Mouse (Mus musculus) neural tube, embryonic 14.5 days (tissue): Measurements from ENCODE around the gene Cd28. TPM values are rescaled to one million over a fixed set of nuclear protein-coding genes. Genes with fewer than 3 reads are reported as not detected.

Source experiments
- ATAC-seq: fragments of 200-750 bp; cut with Nextera tagmentation; 2 replicates; pipeline ENCODE4 v1.8.0; 2017; ENCODE audit warnings: low read depth, mild to moderate bottlenecking, moderate TSS enrichment, moderate library complexity
- H3K27ac ChIP-seq: fragments of 300-500 bp; sonication (generic); 2 replicates; pipeline ENCODE4 v1.5.1; 2014; ENCODE audit warnings: low read depth, mild to moderate bottlenecking, control low read depth, low read length, moderate library complexity, mixed read lengths
- H3K27me3 ChIP-seq: fragments of 300-500 bp; sonication (generic); 2 replicates; pipeline ENCODE4 v1.6.1; 2014; ENCODE audit warnings: low read length; ENCODE audit not compliant: control insufficient read depth, insufficient read depth
- H3K36me3 ChIP-seq: fragments of 300-500 bp; sonication (generic); 2 replicates; pipeline ENCODE4 v1.6.1; 2014; ENCODE audit warnings: low read length, mixed read lengths; ENCODE audit not compliant: control insufficient read depth, insufficient read depth
- H3K4me1 ChIP-seq: fragments of 300-500 bp; sonication (generic); 2 replicates; pipeline ENCODE4 v1.6.1; 2014; ENCODE audit warnings: low read length; ENCODE audit not compliant: control insufficient read depth, insufficient read depth
- H3K4me2 ChIP-seq: fragments of 300-500 bp; sonication (generic); 2 replicates; pipeline ENCODE4 v1.6.1; 2014; ENCODE audit warnings: mild to moderate bottlenecking, low read depth, low read length, control low read depth
- H3K4me3 ChIP-seq: fragments of 300-500 bp; sonication (generic); 2 replicates; pipeline ENCODE4 v1.5.1; 2014; ENCODE audit warnings: low read depth, low read length, control low read depth, mixed read lengths
- H3K9ac ChIP-seq: fragments of 300-500 bp; sonication (generic); replicated peaks from 2 replicates; pipeline ENCODE4 v1.6.1; 2014; ENCODE audit warnings: low read depth, mild to moderate bottlenecking, control low read depth, low read length, mixed read lengths
- H3K9me3 ChIP-seq: fragments of 300-500 bp; sonication (generic); 2 replicates; pipeline ENCODE4 v1.6.1; 2016; ENCODE audit warnings: low read length; ENCODE audit not compliant: control insufficient read depth
- WGBS: fragments of 180-500 bp; shearing (Covaris S2); extraction: QIAGEN DNeasy Blood & Tissue Kit; methylation state at CpG from one replicate; pipeline ENCODE4 v1.1.7; 2014; 5-methylcytosine and 5-hydroxymethylcytosine counted together
- polyA plus RNA-seq: library from polyadenylated mRNA; unstranded; fragments of >200 nt; fragmentation: Nextera tagmentation; extraction: Ambion mirVana; gene quantifications from 2 replicates; pipeline ENCODE4 v1.2.1, GENCODE M21; 2014

Gene Cd28
- polyA plus RNA-seq, 1 experiment from 2014 or later, result 0.04 TPM

DNA sequence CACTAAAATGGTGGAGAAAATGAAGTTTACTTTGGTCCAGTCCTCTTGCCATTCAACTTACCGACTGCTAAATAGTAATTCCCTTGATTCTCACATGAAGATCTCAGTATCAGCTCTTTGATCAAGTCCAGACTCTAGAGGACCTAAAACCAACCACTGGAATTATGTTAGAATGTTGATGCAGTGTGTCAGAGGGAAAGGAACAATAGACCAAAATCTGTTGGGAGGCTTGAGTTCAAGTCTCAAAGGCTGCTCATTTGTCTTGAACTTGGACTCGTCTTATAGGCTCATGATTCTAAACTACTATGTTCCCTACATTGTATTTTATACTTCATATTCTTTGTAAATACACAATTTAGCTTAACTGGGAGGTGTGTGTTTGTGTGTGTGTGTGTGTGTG lies 41.0 kb downstream of the Cd28 start:
- Histone ChIP-seq H3K27me3 (no peaks in the 10 kb centered on the region), H3K27ac (no peak overlapping the region), H3K4me3 (no peak overlapping the region), H3K4me1 (no peaks in the 10 kb centered on the region), H3K9me3 (no peaks in the 10 kb centered on the region), H3K4me2 (no peak overlapping the region), H3K9ac (no peak overlapping the region), H3K36me3 (no peaks in the 10 kb centered on the region)
- 92% methylated on average over 2 of the region's 2 CpGs for WGBS
- ATAC-seq, result no peak

GRCm38 (mm10) chr1:60758226-60758625 lies 41.6 kb downstream of the Cd28 start:
- 97% methylated on average over 1 of the region's 1 CpGs for WGBS
- Histone ChIP-seq H3K4me3 (no peak overlapping the region), H3K9me3 (no peaks in the 10 kb centered on the region), H3K4me1 (no peaks in the 10 kb centered on the region), H3K36me3 (no peaks in the 10 kb centered on the region), H3K4me2 (no peak overlapping the region), H3K9ac (no peak overlapping the region), H3K27ac (no peak overlapping the region), H3K27me3 (no peaks in the 10 kb centered on the region)
- no peak for ATAC-seq

- 73% methylated on average over 7 of the region's 7 CpGs for WGBS
- no peaks in the 10 kb centered on the region for H3K9me3 ChIP-seq
- H3K27me3 ChIP-seq, result no peaks in the 10 kb centered on the region
- no peak for ATAC-seq
- H3K4me2 ChIP-seq, result no peak overlapping the region
- H3K36me3 ChIP-seq, result no peaks in the 10 kb centered on the region
- H3K4me3 ChIP-seq, result no peak overlapping the region
- no peak overlapping the region for H3K9ac ChIP-seq
- H3K27ac ChIP-seq, result no peak overlapping the region
- no peaks in the 10 kb centered on the region for H3K4me1 ChIP-seq
These were observed 43.1 kb downstream of the Cd28 start for GRCm38 (mm10) chr1:60759563-60760335.

GRCm38 (mm10) chr1:60760475-60760874 lies 43.9 kb downstream of the Cd28 start:
- Histone ChIP-seq H3K36me3 (no peaks in the 10 kb centered on the region), H3K9me3 (no peaks in the 10 kb centered on the region), H3K4me3 (no peak overlapping the region), H3K27ac (no peak overlapping the region), H3K4me2 (no peak overlapping the region), H3K9ac (no peak overlapping the region), H3K4me1 (no peaks in the 10 kb centered on the region), H3K27me3 (no peaks in the 10 kb centered on the region)
- WGBS, result 93% methylated on average over 3 of the region's 3 CpGs
- ATAC-seq, result no peak

DNA sequence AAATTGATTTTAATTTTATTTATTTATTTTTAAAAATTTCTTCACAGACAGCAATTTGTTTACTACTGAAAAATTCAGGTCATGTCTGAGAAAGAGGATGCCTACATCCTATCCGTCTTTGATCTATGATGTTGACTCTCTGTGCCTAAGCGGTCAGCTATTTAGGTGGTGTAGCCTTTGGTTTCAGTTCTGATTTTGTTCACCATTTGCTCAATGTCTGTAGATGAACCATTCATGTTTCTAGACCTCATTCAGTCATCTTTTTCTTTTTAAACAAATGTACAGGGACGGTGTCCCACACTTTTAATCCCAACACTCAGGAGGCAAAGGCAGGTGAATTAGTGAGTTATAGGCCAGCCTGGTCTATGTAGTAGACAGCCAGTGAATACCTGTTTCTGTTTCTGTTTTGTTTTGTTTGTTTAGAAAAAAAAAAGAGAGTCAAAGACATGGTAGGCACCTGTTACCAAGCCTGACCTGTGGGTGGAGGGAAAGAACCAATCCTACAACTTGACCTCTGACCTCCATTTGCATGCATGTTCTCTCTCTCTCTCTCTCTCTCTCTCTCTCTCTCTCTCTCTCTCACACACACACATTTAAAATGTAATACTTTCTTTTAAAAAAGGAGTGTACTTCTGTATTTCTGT lies 45.0 kb downstream of the Cd28 start:
- Histone ChIP-seq H3K9ac (no peak overlapping the region), H3K27me3 (no peaks in the 10 kb centered on the region), H3K27ac (no peak overlapping the region), H3K4me1 (no peaks in the 10 kb centered on the region), H3K4me2 (no peak overlapping the region), H3K36me3 (no peaks in the 10 kb centered on the region), H3K4me3 (no peak overlapping the region), H3K9me3 (no peaks in the 10 kb centered on the region)
- 98% methylated on average over 3 of the region's 3 CpGs for WGBS
- ATAC-seq, result no peak

- no peak overlapping the region for H3K4me3 ChIP-seq
- 96% methylated on average over 1 of the region's 1 CpGs for WGBS
- no peaks in the 10 kb centered on the region for H3K36me3 ChIP-seq
- no peak overlapping the region for H3K4me2 ChIP-seq
- no peaks in the 10 kb centered on the region for H3K27me3 ChIP-seq
- ATAC-seq, result no peak
- H3K27ac ChIP-seq, result no peak overlapping the region
- H3K4me1 ChIP-seq, result no peaks in the 10 kb centered on the region
- H3K9me3 ChIP-seq, result no peaks in the 10 kb centered on the region
- H3K9ac ChIP-seq, result no peak overlapping the region
These were observed 45.9 kb downstream of the Cd28 start for GRCm38 (mm10) chr1:60762451-60762850.

DNA sequence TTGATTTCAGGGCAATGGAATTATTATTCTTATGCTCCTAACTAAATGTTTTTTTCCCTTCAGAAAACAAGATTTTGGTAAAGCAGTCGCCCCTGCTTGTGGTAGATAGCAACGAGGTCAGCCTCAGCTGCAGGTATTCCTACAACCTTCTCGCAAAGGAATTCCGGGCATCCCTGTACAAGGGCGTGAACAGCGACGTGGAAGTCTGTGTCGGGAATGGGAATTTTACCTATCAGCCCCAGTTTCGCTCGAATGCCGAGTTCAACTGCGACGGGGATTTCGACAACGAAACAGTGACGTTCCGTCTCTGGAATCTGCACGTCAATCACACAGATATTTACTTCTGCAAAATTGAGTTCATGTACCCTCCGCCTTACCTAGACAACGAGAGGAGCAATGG lies 46.3 kb downstream of the Cd28 start:
- no peak overlapping the region for H3K27ac ChIP-seq
- no peak for ATAC-seq
- 94% methylated on average over 20 of the region's 20 CpGs for WGBS
- no peak overlapping the region for H3K9ac ChIP-seq
- H3K9me3 ChIP-seq, result no peaks in the 10 kb centered on the region
- H3K27me3 ChIP-seq, result no peaks in the 10 kb centered on the region
- H3K4me1 ChIP-seq, result no peaks in the 10 kb centered on the region
- H3K4me3 ChIP-seq, result no peak overlapping the region
- no peaks in the 10 kb centered on the region for H3K36me3 ChIP-seq
- H3K4me2 ChIP-seq, result no peak overlapping the region

- H3K36me3 ChIP-seq, result no peaks in the 10 kb centered on the region
- H3K4me1 ChIP-seq, result no peaks in the 10 kb centered on the region
- H3K4me2 ChIP-seq, result no peak overlapping the region
- H3K27me3 ChIP-seq, result no peaks in the 10 kb centered on the region
- ATAC-seq, result no peak
- no peak overlapping the region for H3K4me3 ChIP-seq
- no peak overlapping the region for H3K9ac ChIP-seq
- H3K9me3 ChIP-seq, result no peaks in the 10 kb centered on the region
- 94% methylated on average over 7 of the region's 7 CpGs for WGBS
- no peak overlapping the region for H3K27ac ChIP-seq
These were observed 55.2 kb downstream of the Cd28 start for GRCm38 (mm10) chr1:60771771-60772170.

GRCm38 (mm10) chr1:60773231-60773630 lies 56.6 kb downstream of the Cd28 start:
- Histone ChIP-seq H3K4me2 (no peak overlapping the region), H3K9me3 (no peaks in the 10 kb centered on the region), H3K9ac (no peak overlapping the region), H3K36me3 (no peaks in the 10 kb centered on the region), H3K27ac (no peak overlapping the region), H3K4me3 (no peak overlapping the region), H3K27me3 (no peaks in the 10 kb centered on the region), H3K4me1 (no peaks in the 10 kb centered on the region)
- 69% methylated on average over 3 of the region's 3 CpGs for WGBS
- ATAC-seq, result no peak
